Mouse (Mus musculus) liver, adult 2 months (tissue): ENCODE measurements around the gene Olfr1419.
"Not testable (repeated sequence)": the region's sequence is repeated elsewhere in the genome, so short reads cannot be mapped to it uniquely, and the experiment has no call there.

Source experiments
- CTCF ChIP-seq: fragments of 200-500 bp; IDR thresholded peaks from 2 replicates; pipeline ENCODE4 v1.5.1; 2011; ENCODE audit warnings: low read depth, low read length, control low read depth
- POLR2A ChIP-seq: fragments of 200-500 bp; IDR thresholded peaks from 2 replicates; pipeline ENCODE4 v1.6.1; 2011; ENCODE audit warnings: low read length, control low read depth; ENCODE audit not compliant: insufficient read depth; ENCODE audit errors: extremely low read depth

DNA sequence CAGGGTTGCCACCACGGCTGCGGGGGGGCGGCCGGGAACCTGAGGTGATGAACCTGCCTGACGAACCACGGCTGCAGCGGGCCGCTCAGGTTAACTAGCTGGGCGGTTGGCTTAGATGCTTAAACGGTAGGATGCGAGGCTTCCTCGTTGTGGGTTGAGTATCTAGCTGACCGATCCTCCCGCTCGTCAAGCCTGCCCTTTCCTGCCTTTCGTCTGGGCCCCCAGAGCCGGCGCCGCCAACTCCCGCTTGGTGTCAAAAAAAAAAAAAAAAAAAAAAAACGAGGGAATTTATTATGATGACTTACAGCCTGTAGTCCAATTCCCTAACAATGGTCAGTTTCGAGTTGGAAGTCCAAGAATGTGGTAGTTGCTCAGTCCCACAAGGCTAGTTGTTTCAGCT lies 3.5 kb upstream of the Olfr1419 start:
- TF ChIP-seq CTCF, POLR2A: not testable (repeated sequence)
